Mouse (Mus musculus) cerebellum, adult 2 months (tissue): ENCODE results near the gene Inha.

Source experiments
- CTCF ChIP-seq: fragments of 200-500 bp; IDR thresholded peaks from 2 replicates; pipeline ENCODE4 v1.5.1; 2011; ENCODE audit warnings: low read depth, mild to moderate bottlenecking, control low read depth, low read length, moderate library complexity, borderline replicate concordance; ENCODE audit not compliant: insufficient read depth
- POLR2A ChIP-seq: fragments of 200-500 bp; IDR thresholded peaks from 2 replicates; pipeline ENCODE4 v1.6.1; 2011; ENCODE audit warnings: low read length, control low read depth, borderline replicate concordance; ENCODE audit not compliant: insufficient read depth

DNA sequence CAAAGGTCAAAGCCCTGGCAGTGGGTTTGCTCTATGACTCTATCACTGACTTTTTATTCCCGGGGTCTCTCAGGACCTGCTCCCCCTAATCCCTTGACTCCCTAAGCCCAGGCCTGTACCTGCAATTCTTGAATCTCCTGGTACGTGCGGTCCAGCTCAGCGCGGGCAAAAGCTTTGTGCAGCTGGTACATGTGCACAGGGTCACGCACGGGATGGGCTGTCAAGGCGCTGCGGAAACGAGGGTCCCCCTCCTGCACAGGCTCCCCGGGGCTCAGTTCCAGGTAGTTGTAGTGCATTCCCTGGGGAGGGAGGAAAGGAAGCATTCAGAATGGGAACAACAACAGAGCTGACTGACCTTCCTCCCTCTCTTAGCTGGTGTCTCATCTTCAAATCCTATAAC, 30.4 kb upstream of the Inha start:
- TF ChIP-seq POLR2A (no peak), CTCF (no peak)
